Mouse (Mus musculus) liver, postnatal 0 days (tissue): ENCODE measurements around the gene Trpc4ap. TPM values are rescaled to one million over a fixed set of nuclear protein-coding genes. Genes with fewer than 3 reads are reported as not detected.
A peak's percentile ranks its signal among the peaks of the same experiment; 100 is the strongest.
"Not testable (repeated sequence)": the region's sequence is repeated elsewhere in the genome, so short reads cannot be mapped to it uniquely, and the experiment has no call there.

Experiments
- ATAC-seq: fragments of 200-750 bp; cut with Nextera tagmentation; 2 replicates; pipeline ENCODE4 v1.8.0; 2017; ENCODE audit warnings: mild to moderate bottlenecking, moderate library complexity
- DNase-seq: peaks from one replicate; pipeline ENCODE4 v3.0.0-alpha.2; 2016
- H3K27ac ChIP-seq: fragments of 300-500 bp; sonication (generic); 2 replicates; pipeline ENCODE4 v1.5.1; 2014; ENCODE audit warnings: antibody characterized with exemption, moderate library complexity, mild to moderate bottlenecking, low read depth
- H3K27me3 ChIP-seq: fragments of 300-500 bp; sonication (generic); 2 replicates; pipeline ENCODE4 v1.6.1; 2014; ENCODE audit warnings: low read length, control low read depth, mixed read lengths; ENCODE audit not compliant: insufficient read depth
- H3K36me3 ChIP-seq: fragments of 300-500 bp; sonication (generic); replicated peaks from 2 replicates; pipeline ENCODE4 v1.6.1; 2014; ENCODE audit warnings: mild to moderate bottlenecking, control low read depth, low read length, moderate library complexity, mixed read lengths; ENCODE audit not compliant: insufficient read depth
- H3K4me1 ChIP-seq: fragments of 300-500 bp; sonication (generic); 2 replicates; pipeline ENCODE4 v1.6.1; 2014; ENCODE audit warnings: antibody characterized with exemption, mild to moderate bottlenecking, control low read depth; ENCODE audit not compliant: insufficient read depth
- H3K4me2 ChIP-seq: fragments of 300-500 bp; sonication (generic); 2 replicates; pipeline ENCODE4 v1.6.1; 2014; ENCODE audit warnings: low read depth, mild to moderate bottlenecking, low read length, moderate library complexity, mixed read lengths
- H3K4me3 ChIP-seq: fragments of 300-500 bp; sonication (generic); 2 replicates; pipeline ENCODE4 v1.5.1; 2014; ENCODE audit warnings: low read depth, low read length
- H3K9ac ChIP-seq: fragments of 300-500 bp; sonication (generic); replicated peaks from 2 replicates; pipeline ENCODE4 v1.6.1; 2014; ENCODE audit warnings: mild to moderate bottlenecking, moderate library complexity
- H3K9me3 ChIP-seq: fragments of 300-500 bp; sonication (generic); 2 replicates; pipeline ENCODE4 v1.6.1; 2016; ENCODE audit warnings: mild to moderate bottlenecking, control low read depth, low read length, mixed read lengths
- CTCF ChIP-seq: sonication (generic); IDR thresholded peaks from 2 replicates; pipeline ENCODE4 v1.5.1; 2016; ENCODE audit warnings: antibody characterized with exemption, low read depth
- EP300 ChIP-seq: IDR thresholded peaks from 2 replicates; pipeline ENCODE4 v1.6.1; 2016; ENCODE audit warnings: antibody characterized with exemption, low read depth, mild to moderate bottlenecking
- WGBS: fragments of 180-500 bp; shearing (Covaris S2); extraction: QIAGEN DNeasy Blood & Tissue Kit; methylation state at CpG from one replicate; pipeline ENCODE4 v1.1.7; 2014; ENCODE audit not compliant: insufficient replicate concordance; 5-methylcytosine and 5-hydroxymethylcytosine counted together
- polyA plus RNA-seq: library from polyadenylated mRNA; unstranded; fragments of >200 nt; fragmentation: Nextera tagmentation; extraction: Ambion mirVana; gene quantifications from 2 replicates; pipeline ENCODE4 v1.2.1, GENCODE M21; 2015

The Trpc4ap gene
- polyA plus RNA-seq, 1 experiment from 2014 or later = 43.2 TPM

- H3K27ac ChIP-seq = no peak within 1 kb of the TSS
These were observed 81.2 kb downstream of the Trpc4ap start, which contains the start of gene Myh7b for GRCm38 (mm10) chr2:155610978-155611377. TSS of gene Myh7b (plus strand) at chr2:155611212.

GRCm38 (mm10) chr2:155606360-155606759 is 85.8 kb downstream of the Trpc4ap start:
- H3K36me3 ChIP-seq = no peaks in the 10 kb centered on the region
- TF ChIP-seq EP300 (no peak), CTCF (no peak)
- no peak overlapping the region for H3K9ac ChIP-seq
- no peaks in the 10 kb centered on the region for H3K27me3 ChIP-seq
- 71% methylated on average over 4 of the region's 4 CpGs for WGBS
- no peak overlapping the region for H3K4me3 ChIP-seq
- ATAC-seq (no peak), DNase-seq (no peak)
- H3K9me3 ChIP-seq = no peaks in the 10 kb centered on the region
- no peak overlapping the region for H3K4me2 ChIP-seq
- H3K4me1 ChIP-seq = peaks cover 27% of the 10 kb centered on the region
- peak overlapping the region; percentile 87; the same call in 1 of the 2 replicates for H3K27ac ChIP-seq

More at GRCm38 (mm10) chr2:155610978-155611377, 81.2 kb downstream of the Trpc4ap start, which contains the start of gene Myh7b:
- no peaks in the 10 kb centered on the region for H3K36me3 ChIP-seq
- no peak within 1 kb of the TSS for H3K4me2 ChIP-seq
- TF ChIP-seq CTCF = no peak
- TF ChIP-seq EP300 = no peak
- H3K9me3 ChIP-seq = no peaks in the 10 kb centered on the region
- 54% methylated on average over 4 of the region's 4 CpGs for WGBS
- peaks cover 11% of the 10 kb centered on the region for H3K4me1 ChIP-seq
- DNase-seq = no peak
- no peak within 1 kb of the TSS for H3K9ac ChIP-seq
- no peak for ATAC-seq
- no peak within 1 kb of the TSS for H3K4me3 ChIP-seq
- H3K27me3 ChIP-seq = peaks cover 7% of the 10 kb centered on the region; the same call in 1 of the 2 replicates

GRCm38 (mm10) chr2:155605236-155605589 is 87.0 kb downstream of the Trpc4ap start:
- WGBS = 53% methylated on average over 4 of the region's 4 CpGs
- not testable (repeated sequence) for H3K27me3 ChIP-seq, H3K36me3 ChIP-seq, H3K9me3 ChIP-seq, DNase-seq
- peak overlapping the region; percentile 72 for H3K4me2 ChIP-seq
- H3K4me1 ChIP-seq = peaks cover 27% of the 10 kb centered on the region
- H3K27ac ChIP-seq = peak overlapping the region; percentile 87
- ATAC-seq = peak; percentile 82
- H3K4me3 ChIP-seq = peak overlapping the region; percentile 25
- H3K9ac ChIP-seq = peak overlapping the region; percentile 57

GRCm38 (mm10) chr2:155604560-155605235 is 87.5 kb downstream of the Trpc4ap start:
- DNase-seq = peak; percentile 70
- Histone ChIP-seq H3K9me3 (no peaks in the 10 kb centered on the region), H3K4me3 (peak overlapping the region; percentile 25), H3K27me3 (no peaks in the 10 kb centered on the region), H3K4me2 (peak overlapping the region; percentile 72), H3K9ac (peak overlapping the region; percentile 57), H3K36me3 (no peaks in the 10 kb centered on the region), H3K27ac (peak overlapping the region; percentile 87), H3K4me1 (peaks cover 27% of the 10 kb centered on the region)
- no peak for TF ChIP-seq CTCF
- TF ChIP-seq EP300 = no peak; the same call in 1 of the 2 replicates
- 35% methylated on average over 10 of the region's 10 CpGs for WGBS
- ATAC-seq = peak; percentile 90

- Histone ChIP-seq H3K9ac (no peak overlapping the region), H3K4me3 (no peak overlapping the region), H3K27me3 (no peaks in the 10 kb centered on the region), H3K36me3 (no peaks in the 10 kb centered on the region), H3K4me1 (peaks cover 27% of the 10 kb centered on the region), H3K9me3 (no peaks in the 10 kb centered on the region), H3K27ac (0 out of 2 replicates have a peak overlapping the region, but pooled peaks have one; percentile 87), H3K4me2 (no peak overlapping the region)
- DNase-seq (no peak), ATAC-seq (peak; percentile 58)
- peak; percentile 72 for TF ChIP-seq CTCF
- TF ChIP-seq EP300 = no peak
- WGBS = 81% methylated on average over 3 of the region's 3 CpGs
These were observed 88.5 kb downstream of the Trpc4ap start for GRCm38 (mm10) chr2:155603707-155604106.

- no peak overlapping the region for H3K4me3 ChIP-seq
- no peak overlapping the region for H3K4me2 ChIP-seq
- H3K9me3 ChIP-seq = no peaks in the 10 kb centered on the region
- no peaks in the 10 kb centered on the region for H3K36me3 ChIP-seq
- WGBS = 82% methylated on average over 6 of the region's 6 CpGs
- H3K27me3 ChIP-seq = no peaks in the 10 kb centered on the region
- no peak for TF ChIP-seq CTCF
- no peak for DNase-seq
- no peak for ATAC-seq
- no peak overlapping the region for H3K9ac ChIP-seq
- H3K4me1 ChIP-seq = peaks cover 20% of the 10 kb centered on the region
- no peak overlapping the region for H3K27ac ChIP-seq
These were observed 96.7 kb downstream of the Trpc4ap start for GRCm38 (mm10) chr2:155595516-155595915.
